Mouse (Mus musculus) erythroblast, embryonic 14.5 days (primary cell): ENCODE data around the gene Atg9b. TPM values are rescaled to one million over a fixed set of nuclear protein-coding genes. Genes with fewer than 3 reads are reported as not detected.

Source experiments
- H3K27me3 ChIP-seq: 2 replicates; pipeline ENCODE4 v1.6.1; 2012; ENCODE audit warnings: inconsistent platforms; ENCODE audit not compliant: control insufficient read depth
- H3K36me3 ChIP-seq: 2 replicates; pipeline ENCODE4 v1.6.1; 2012; ENCODE audit warnings: mild to moderate bottlenecking, inconsistent platforms; ENCODE audit not compliant: control insufficient read depth
- H3K4me1 ChIP-seq: 2 replicates; pipeline ENCODE4 v1.6.1; 2012; ENCODE audit warnings: inconsistent platforms; ENCODE audit not compliant: control insufficient read depth
- H3K4me3 ChIP-seq: replicated peaks from 2 replicates; pipeline ENCODE3; 2012; ENCODE audit warnings: moderate library complexity, mild to moderate bottlenecking, inconsistent platforms
- H3K9me3 ChIP-seq: 2 replicates; pipeline ENCODE4 v1.6.1; 2012; ENCODE audit warnings: low read length, inconsistent platforms, mixed read lengths; ENCODE audit not compliant: control insufficient read depth
- GATA1 ChIP-seq: IDR thresholded peaks from 2 replicates; pipeline ENCODE4 v1.6.1; 2012; ENCODE audit warnings: low read length, inconsistent platforms, mixed read lengths
- TAL1 ChIP-seq: IDR thresholded peaks from 3 replicates; pipeline ENCODE4 v1.6.1; 2012; ENCODE audit warnings: low read length, inconsistent platforms, mixed read lengths
- polyA plus RNA-seq: library from polyadenylated mRNA; stranded (reverse); fragments of >175 nt; gene quantifications from 2 replicates; pipeline ENCODE4 v1.2.3, GENCODE M21; 2012

Atg9b gene
- polyA plus RNA-seq, 1 experiment = 0.02 TPM

GRCm38 (mm10) chr5:24424861-24425411, 33.0 kb upstream of the Atg9b start:
- peaks cover 56% of the 10 kb centered on the region for H3K4me1 ChIP-seq
- TF ChIP-seq TAL1 (no peak), GATA1 (no peak)
- H3K36me3 ChIP-seq = peaks cover 11% of the 10 kb centered on the region
- peaks cover 26% of the 10 kb centered on the region for H3K27me3 ChIP-seq
- no peaks in the 10 kb centered on the region for H3K9me3 ChIP-seq
- peak overlapping the region; percentile 83 for H3K4me3 ChIP-seq

DNA sequence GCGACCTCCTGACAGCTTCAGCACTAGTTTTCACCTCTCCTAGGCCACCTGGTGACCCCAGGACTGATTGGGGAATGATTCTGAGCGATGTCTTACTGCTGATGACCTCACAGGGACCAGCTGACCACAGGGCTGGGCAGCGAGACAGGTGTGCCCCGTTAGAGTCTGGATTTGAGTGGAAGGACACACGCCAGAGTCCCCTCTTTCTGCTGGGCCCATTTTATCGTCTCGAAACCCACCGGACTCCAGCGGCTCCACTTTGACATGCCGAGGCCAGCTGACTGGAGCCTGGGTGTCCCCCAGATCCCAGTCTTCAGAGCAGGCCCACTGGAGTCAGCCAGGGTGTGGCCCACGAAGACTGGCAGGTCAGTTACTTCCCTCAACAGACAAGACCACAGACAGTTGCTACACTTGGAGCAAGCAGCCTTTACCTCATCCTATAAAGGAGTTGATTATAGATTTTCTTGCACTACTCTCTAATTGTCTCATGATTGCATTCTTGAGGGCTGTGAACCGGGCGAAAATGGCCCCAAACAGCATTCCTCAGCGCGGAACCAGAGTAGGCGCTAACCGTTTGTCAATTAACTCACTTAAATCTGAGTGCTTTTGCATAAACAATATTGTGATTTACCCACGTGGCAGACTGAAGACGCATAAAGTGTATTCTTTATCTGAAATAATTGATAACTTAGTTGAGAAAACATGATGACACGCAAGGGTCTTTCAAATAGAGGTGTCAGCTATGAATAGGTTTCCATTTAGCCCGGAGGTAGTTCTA, 32.2 kb upstream of the Atg9b start:
- TF ChIP-seq TAL1 (no peak), GATA1 (no peak)
- Histone ChIP-seq H3K9me3 (no peaks in the 10 kb centered on the region), H3K4me3 (peak overlapping the region; percentile 83), H3K27me3 (peaks cover 26% of the 10 kb centered on the region), H3K36me3 (peaks cover 11% of the 10 kb centered on the region), H3K4me1 (peaks cover 56% of the 10 kb centered on the region)

DNA sequence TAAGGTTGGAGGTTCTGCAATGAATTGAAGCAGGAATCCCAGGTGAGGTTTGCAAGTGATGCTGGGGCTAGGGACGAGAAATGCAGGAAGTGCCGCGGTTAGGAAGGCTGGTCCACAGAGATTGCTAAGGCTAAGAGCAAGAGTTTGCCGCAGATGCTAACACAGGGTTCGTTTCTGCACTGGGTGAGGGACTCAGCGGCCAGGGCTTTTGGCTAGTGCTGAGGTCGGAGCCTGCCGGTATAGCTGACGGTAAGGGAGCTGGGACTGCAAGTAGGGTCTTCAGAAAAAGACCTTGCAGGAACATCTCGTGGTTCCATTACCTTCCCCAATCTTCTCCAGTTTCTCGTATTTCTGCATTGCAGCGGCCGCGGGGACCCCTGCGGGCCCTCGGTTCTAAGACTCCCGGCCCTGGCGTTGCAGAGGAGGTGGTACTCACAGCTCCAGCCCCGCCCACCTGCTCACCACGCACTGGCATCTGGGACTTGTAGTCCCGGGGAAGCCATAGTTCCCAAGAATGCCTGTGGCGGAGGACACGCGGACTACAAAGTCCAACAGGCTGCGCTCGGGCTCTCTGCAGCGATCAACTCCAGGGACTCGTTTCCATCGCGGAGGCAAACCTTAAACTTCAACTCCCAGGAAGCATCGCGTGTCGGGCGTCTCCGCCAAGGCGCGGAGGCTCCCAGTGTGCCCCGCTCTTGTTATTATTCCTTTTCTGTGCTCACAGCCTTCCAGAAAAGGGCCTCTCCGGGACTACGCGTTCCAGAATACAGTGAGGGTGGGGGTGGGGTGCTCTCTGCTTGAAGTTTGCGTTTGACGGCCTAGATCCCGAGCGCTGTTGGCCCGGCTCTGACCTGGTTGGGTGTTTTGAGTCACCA, 31.4 kb upstream of the Atg9b start, which contains the start of the genes Cdk5 and Slc4a2:
Cdk5 (minus strand) TSS at position 402 of the 875 bp plus-strand sequence.
Slc4a2 (plus strand) TSS at position 709 of the 875 bp plus-strand sequence.
- Histone ChIP-seq H3K4me1 (peaks cover 55% of the 10 kb centered on the region), H3K27me3 (peaks cover 25% of the 10 kb centered on the region), H3K9me3 (no peaks in the 10 kb centered on the region), H3K36me3 (peaks cover 12% of the 10 kb centered on the region), H3K4me3 (peak within 1 kb of the TSS; percentile 83)
- no peak for TF ChIP-seq GATA1
- no peak for TF ChIP-seq TAL1

GRCm38 (mm10) chr5:24420381-24420780, 28.4 kb upstream of the Atg9b start:
- TF ChIP-seq TAL1 (no peak), GATA1 (no peak)
- H3K4me3 ChIP-seq = no peak overlapping the region
- H3K27me3 ChIP-seq = peaks cover 3% of the 10 kb centered on the region; the same call in 1 of the 2 replicates
- no peaks in the 10 kb centered on the region for H3K9me3 ChIP-seq
- H3K4me1 ChIP-seq = peaks cover 30% of the 10 kb centered on the region
- peaks cover 12% of the 10 kb centered on the region for H3K36me3 ChIP-seq

DNA sequence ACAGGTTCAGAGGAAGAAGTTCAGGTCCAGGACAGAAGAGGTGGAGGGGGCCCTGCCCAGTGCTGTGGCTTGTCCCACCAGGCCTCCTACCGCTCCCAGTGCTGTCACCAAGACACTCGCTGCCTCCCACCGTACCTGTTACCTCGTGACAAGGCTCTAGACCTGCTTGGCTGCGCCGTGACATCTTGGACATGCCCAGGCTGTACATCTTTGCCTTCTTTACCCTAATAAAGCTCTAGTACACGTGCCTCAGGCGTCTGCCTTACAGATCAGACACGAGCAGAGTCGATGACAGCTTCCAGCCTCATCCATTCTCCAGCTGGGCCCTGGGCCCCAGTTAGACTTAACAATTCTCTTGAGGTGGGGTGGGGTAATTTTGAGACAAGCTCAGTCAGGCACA, 25.6 kb upstream of the Atg9b start:
- Histone ChIP-seq H3K36me3 (peaks cover 12% of the 10 kb centered on the region), H3K9me3 (no peaks in the 10 kb centered on the region), H3K27me3 (peaks cover 16% of the 10 kb centered on the region), H3K4me3 (no peak overlapping the region), H3K4me1 (peaks cover 6% of the 10 kb centered on the region)
- TF ChIP-seq TAL1 = no peak

DNA sequence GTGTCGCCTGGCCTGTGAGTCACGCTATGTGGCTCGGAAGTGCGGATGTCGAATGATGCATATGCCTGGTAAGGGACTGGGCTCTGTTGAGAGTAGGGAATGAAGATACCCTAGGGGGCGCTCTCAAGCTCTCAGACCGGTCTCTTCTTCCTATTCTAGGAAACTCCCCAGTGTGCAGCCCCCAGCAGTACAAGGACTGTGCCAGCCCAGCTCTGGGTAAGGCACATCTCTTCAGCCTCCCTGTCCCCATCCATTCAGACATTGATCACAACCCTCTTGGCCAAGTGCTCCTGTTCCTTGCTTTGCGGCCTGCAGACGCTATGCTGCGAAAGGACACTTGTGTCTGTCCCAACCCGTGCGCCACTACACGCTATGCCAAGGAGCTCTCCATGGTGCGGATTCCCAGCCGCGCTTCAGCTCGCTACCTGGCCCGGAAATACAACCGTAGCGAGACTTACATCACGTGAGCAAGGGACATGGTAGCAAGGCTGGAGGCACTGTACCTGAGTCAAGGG, 24.3 kb upstream of the Atg9b start:
- Histone ChIP-seq H3K4me3 (no peak overlapping the region), H3K4me1 (peaks cover 3% of the 10 kb centered on the region), H3K9me3 (no peaks in the 10 kb centered on the region), H3K36me3 (peaks cover 12% of the 10 kb centered on the region), H3K27me3 (peaks cover 16% of the 10 kb centered on the region)
- no peak for TF ChIP-seq TAL1
- TF ChIP-seq GATA1 = no peak

- TF ChIP-seq GATA1 = no peak
- Histone ChIP-seq H3K4me3 (no peak overlapping the region), H3K4me1 (peaks cover 3% of the 10 kb centered on the region), H3K9me3 (no peaks in the 10 kb centered on the region), H3K27me3 (peaks cover 16% of the 10 kb centered on the region), H3K36me3 (peaks cover 3% of the 10 kb centered on the region)
These were observed 22.0 kb upstream of the Atg9b start for GRCm38 (mm10) chr5:24413938-24414337.

GRCm38 (mm10) chr5:24413042-24413693, 21.2 kb upstream of the Atg9b start, which contains the start of gene Asic3:
TSS of gene Asic3 (plus strand) at chr5:24413392.
- Histone ChIP-seq H3K27me3 (peaks cover 16% of the 10 kb centered on the region), H3K4me1 (peaks cover 3% of the 10 kb centered on the region), H3K36me3 (peaks cover 8% of the 10 kb centered on the region), H3K4me3 (no peak within 1 kb of the TSS), H3K9me3 (no peaks in the 10 kb centered on the region)
- TF ChIP-seq GATA1 (no peak), TAL1 (no peak)
